Mouse (Mus musculus): ENCODE data around the gene Usp35.

GRCm38 (mm10) chr7:97348836-97349235, 17.0 kb upstream of the Usp35 start:
- TF ChIP-seq POLR2A (IDR thresholded peaks at IDR 0.05; ENCODE audit: borderline replicate concordance, control insufficient read depth, low read depth, low read length) (no peak), CTCF (IDR thresholded peaks at IDR 0.05; ENCODE audit: control insufficient read depth, insufficient read depth, low read length) (no peak)
